Mouse (Mus musculus): Measurements from ENCODE around the gene Hdac11. TPM values are rescaled to one million over a fixed set of nuclear protein-coding genes. Genes with fewer than 3 reads are reported as not detected.

Gene Hdac11
- polyA plus RNA-seq, 1 experiment: 39.3 TPM

DNA sequence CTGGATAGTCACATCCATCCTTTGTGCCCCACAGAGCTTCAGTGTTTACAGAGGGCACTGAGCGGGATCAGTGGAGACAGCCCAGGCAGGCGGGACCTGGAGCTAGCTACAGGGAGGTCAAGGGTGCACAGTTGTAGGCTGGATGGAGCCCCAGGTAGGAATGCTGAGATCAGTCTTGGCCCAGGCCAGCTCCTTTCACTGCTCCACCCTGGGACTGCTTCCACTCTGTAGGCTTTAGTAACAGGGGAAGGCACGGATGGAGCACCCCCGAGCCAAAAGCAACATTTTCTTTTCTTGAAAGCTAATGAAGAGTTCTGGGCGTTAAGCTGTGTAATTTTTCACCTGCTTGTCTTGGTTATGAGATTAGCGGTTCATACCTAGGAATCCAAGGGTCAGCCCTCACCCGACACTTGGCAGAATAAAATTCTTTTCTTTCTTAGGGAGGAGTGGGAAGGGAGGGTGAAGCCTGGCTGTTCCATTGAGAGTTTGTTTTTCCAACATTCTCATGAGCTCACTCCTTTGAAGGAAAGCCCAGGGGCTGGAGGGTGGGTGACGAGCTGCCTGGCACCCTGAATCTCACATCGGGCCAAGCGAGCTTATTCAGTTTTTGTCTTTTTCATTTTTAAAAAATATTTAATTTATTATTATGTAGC, 66.4 kb downstream of the Hdac11 start:
- no peaks in the 10 kb centered on the region for H3K36me3 ChIP-seq (ENCODE audit: control insufficient read depth, insufficient read depth)
- no peak overlapping the region for H3K4me3 ChIP-seq

More for the DNA sequence above, 66.4 kb downstream of the Hdac11 start:
- TF ChIP-seq POLR2AphosphoS2 (IDR thresholded peaks at IDR 0.05; ENCODE audit: insufficient read length, low read depth) (no peak), MYOD1 (IDR thresholded peaks at IDR 0.05; ENCODE audit: control insufficient read depth in 1 of 3, insufficient read length in 2 of 3, low read depth in 2 of 3) (no peak), REST (IDR thresholded peaks at IDR 0.05; ENCODE audit: insufficient read depth, insufficient read length) (no peak), TCF3 (IDR thresholded peaks at IDR 0.05; ENCODE audit: insufficient read length, low read depth) (no peak), TCF12 (IDR thresholded peaks at IDR 0.05; ENCODE audit: insufficient read depth, poor library complexity, severe bottlenecking) (no peak), MAX (IDR thresholded peaks at IDR 0.05; ENCODE audit: low read depth) (no peak)
- Histone ChIP-seq H3K79me2 (ENCODE audit: control insufficient read depth, insufficient read depth) (peaks cover 47% of the 10 kb centered on the region), H3K27me3 (ENCODE audit: control insufficient read depth, insufficient read depth, insufficient read length) (no peaks in the 10 kb centered on the region), H3K4me2 (ENCODE audit: low read depth) (no peak overlapping the region), H3ac (ENCODE audit: control insufficient read depth, insufficient read length) (no peak overlapping the region)

Other genes starting within 250 kb of the Hdac11 start
- 43.4 TPM for gene Iqsec1, start 168.0 kb upstream of the Hdac11 start, polyA plus RNA-seq (2012; fragmentation: generic; extraction: Trizol)
- gene Nup210, start 39.8 kb upstream of the Hdac11 start, polyA plus RNA-seq (2012; fragmentation: generic; extraction: Trizol): 0.31 TPM
- gene Fbln2, start 55.8 kb downstream of the Hdac11 start, polyA plus RNA-seq (2012; fragmentation: generic; extraction: Trizol): 167 TPM